Mouse (Mus musculus) MEL (cell line): Measurements from ENCODE around the gene Frmd4b. TPM values are rescaled to one million over a fixed set of nuclear protein-coding genes. Genes with fewer than 3 reads are reported as not detected.

Source experiments
- DNase-seq: peaks from one replicate; pipeline ENCODE4 v3.0.0; 2011; ENCODE audit warnings: low read depth, low spot score
- H3K27ac ChIP-seq: 2 replicates; pipeline ENCODE4 v1.5.1; 2012; ENCODE audit warnings: low read depth, mild to moderate bottlenecking, control low read depth, low read length, moderate library complexity; ENCODE audit not compliant: control insufficient read depth
- H3K27me3 ChIP-seq, 2 experiments: fragments of 150-350 bp in 1 of 2; sonication (generic) in 1 of 2; 2 replicates each; pipeline ENCODE4 v1.6.1; 2012; ENCODE audit warnings: low read length in 2 of 2, mild to moderate bottlenecking in 2 of 2, improper control_type of control experiment in 1 of 2, moderate library complexity in 1 of 2; ENCODE audit not compliant: insufficient read depth in 2 of 2, control insufficient read depth in 1 of 2
- H3K36me3 ChIP-seq, 2 experiments: 2 replicates each; pipeline ENCODE4 v1.6.1; 2012 to 2014; ENCODE audit warnings: low read length in 2 of 2, improper control_type of control experiment in 1 of 2, inconsistent platforms in 1 of 2, mild to moderate bottlenecking in 1 of 2; ENCODE audit not compliant: insufficient read depth in 2 of 2, control insufficient read depth in 1 of 2
- H3K4me1 ChIP-seq, 2 experiments: fragments of 150-350 bp in 1 of 2; sonication (generic) in 1 of 2; 2 replicates each; pipeline ENCODE4 v1.6.1; 2012; ENCODE audit warnings: low read length in 2 of 2, improper control_type of control experiment in 1 of 2, mild to moderate bottlenecking in 1 of 2; ENCODE audit not compliant: insufficient read depth in 2 of 2, control insufficient read depth in 1 of 2
- H3K4me3 ChIP-seq, 2 experiments: fragments of 150-350 bp in 1 of 2; sonication (generic) in 1 of 2; 2 replicates each; pipeline ENCODE4 v1.5.1; 2012; ENCODE audit warnings: low read depth in 2 of 2, low read length in 2 of 2, mild to moderate bottlenecking in 2 of 2, moderate library complexity in 2 of 2, control low read depth in 1 of 2, improper control_type of control experiment in 1 of 2; ENCODE audit not compliant: control insufficient read depth in 1 of 2, insufficient read depth in 1 of 2
- H3K79me2 ChIP-seq: 2 replicates; pipeline ENCODE4 v1.6.1; 2012; ENCODE audit warnings: mild to moderate bottlenecking, low read length, moderate library complexity; ENCODE audit not compliant: control insufficient read depth, poor library complexity, insufficient read depth
- H3K9ac ChIP-seq: 2 replicates; pipeline ENCODE4 v1.6.1; 2012; ENCODE audit warnings: low read depth, mild to moderate bottlenecking, control low read depth, low read length, moderate library complexity; ENCODE audit not compliant: control insufficient read depth, poor library complexity, severe bottlenecking
- H3K9me3 ChIP-seq: fragments of 150-350 bp; sonication (generic); replicated peaks from 2 replicates; pipeline ENCODE4 v1.6.1; 2012; ENCODE audit warnings: mild to moderate bottlenecking, low read length, improper control_type of control experiment, moderate library complexity; ENCODE audit not compliant: insufficient read depth
- CHD2 ChIP-seq: IDR thresholded peaks from 2 replicates; pipeline ENCODE4 v1.6.1; 2011; ENCODE audit warnings: low read length, improper control_type of control experiment
- CTCF ChIP-seq, 3 experiments: IDR thresholded peaks in 2 of 3; conservative IDR thresholded peaks in 1 of 3; 2 replicates each; pipeline ENCODE4 v1.5.1; 2011 to 2012; ENCODE audit warnings: low read length in 3 of 3, low read depth in 2 of 3, mild to moderate bottlenecking in 2 of 3, improper control_type of control experiment in 1 of 3, inconsistent platforms in 1 of 3, mixed read lengths in 1 of 3, moderate library complexity in 1 of 3; ENCODE audit not compliant: control insufficient read depth in 1 of 3, insufficient read depth in 1 of 3, poor library complexity in 1 of 3, severe bottlenecking in 1 of 3
- EP300 ChIP-seq, 2 experiments: IDR thresholded peaks; 2 replicates each; pipeline ENCODE4 v1.6.1; 2011; ENCODE audit warnings: improper control_type of control experiment in 2 of 2, low read length in 2 of 2, low read depth in 1 of 2, mild to moderate bottlenecking in 1 of 2
- GABPA ChIP-seq: IDR thresholded peaks from 2 replicates; pipeline ENCODE4 v1.6.1; 2012; ENCODE audit warnings: low read depth, mild to moderate bottlenecking, inconsistent platforms, low read length, improper control_type of control experiment, moderate library complexity
- HCFC1 ChIP-seq: IDR thresholded peaks from 2 replicates; pipeline ENCODE4 v1.6.1; 2012; ENCODE audit warnings: low read depth, mild to moderate bottlenecking, inconsistent platforms, low read length, improper control_type of control experiment, moderate library complexity
- JUND ChIP-seq: IDR thresholded peaks from 2 replicates; pipeline ENCODE4 v1.6.1; 2011; ENCODE audit warnings: low read depth, mild to moderate bottlenecking, improper control_type of control experiment, low read length
- MAX ChIP-seq: IDR thresholded peaks from 2 replicates; pipeline ENCODE4 v1.6.1; 2011; ENCODE audit warnings: low read length, improper control_type of control experiment
- MAZ ChIP-seq: IDR thresholded peaks from 2 replicates; pipeline ENCODE4 v1.6.1; 2012; ENCODE audit warnings: low read depth, mild to moderate bottlenecking, inconsistent platforms, low read length, improper control_type of control experiment
- MYB ChIP-seq: IDR thresholded peaks from 2 replicates; pipeline ENCODE4 v1.6.1; 2011; ENCODE audit warnings: mild to moderate bottlenecking, low read depth, low read length, improper control_type of control experiment
- NELFE ChIP-seq: IDR thresholded peaks from 2 replicates; pipeline ENCODE4 v1.6.1; 2011; ENCODE audit warnings: low read depth, low read length, improper control_type of control experiment
- POLR2AphosphoS2 ChIP-seq: IDR thresholded peaks from 2 replicates; pipeline ENCODE4 v1.6.1; 2011; ENCODE audit warnings: low read length, improper control_type of control experiment
- POLR2AphosphoS5 ChIP-seq: IDR thresholded peaks from 2 replicates; pipeline ENCODE4 v1.6.1; 2012; ENCODE audit warnings: low read depth, borderline replicate concordance, mild to moderate bottlenecking, inconsistent platforms, low read length, moderate library complexity, mixed read lengths
- TBP ChIP-seq: IDR thresholded peaks from 2 replicates; pipeline ENCODE4 v1.8.0; 2011; ENCODE audit warnings: low read depth, low read length, improper control_type of control experiment
- ZC3H11A ChIP-seq: IDR thresholded peaks from 2 replicates; pipeline ENCODE4 v1.6.1; 2012; ENCODE audit warnings: low read depth, mild to moderate bottlenecking, inconsistent platforms, low read length, improper control_type of control experiment
- ZMIZ1 ChIP-seq: IDR thresholded peaks from 2 replicates; pipeline ENCODE4 v1.6.1; 2012; ENCODE audit warnings: low read depth, mild to moderate bottlenecking, inconsistent platforms, low read length, improper control_type of control experiment, moderate library complexity
- polyA plus RNA-seq, 2 experiments: library from polyadenylated mRNA; stranded (reverse) in 1 of 2; unstranded in 1 of 2; fragments of >175 nt in 1 of 2; fragments of >200 nt in 1 of 2; gene quantifications; 2 replicates each; pipeline versions ENCODE4 v1.2.1 to v1.2.4; 2012; ENCODE audit warnings: low replicate concordance in 2 of 2, low read depth in 1 of 2; ENCODE audit not compliant: insufficient read length in 2 of 2, insufficient read depth in 1 of 2, missing spikeins in 1 of 2
- total RNA-seq: library from RNA; depleted of rRNA; stranded (reverse); fragments of 300-350 nt; gene quantifications from 2 replicates; pipeline ENCODE4 v1.2.3, GENCODE M21; 2012

Gene Frmd4b
- total and polyA plus RNA-seq, 3 experiments: 0.18 TPM; not detected in 2

GRCm38 (mm10) chr6:97589581-97589980, 27.8 kb downstream of the Frmd4b start:
- Histone ChIP-seq H3K27me3 (no peaks in the 10 kb centered on the region), H3K9ac (no peak overlapping the region), H3K9me3 (no peaks in the 10 kb centered on the region)

GRCm38 (mm10) chr6:97589031-97589430, 28.3 kb downstream of the Frmd4b start:
- Histone ChIP-seq H3K27me3 (no peaks in the 10 kb centered on the region), H3K9ac (no peak overlapping the region), H3K79me2 (no peaks in the 10 kb centered on the region), H3K27ac (no peak overlapping the region), H3K36me3 (no peaks in the 10 kb centered on the region), H3K4me3 (no peak overlapping the region), H3K9me3 (no peaks in the 10 kb centered on the region), H3K4me1 (no peaks in the 10 kb centered on the region)
- DNase-seq: no peak
- no peak for TF ChIP-seq ZMIZ1
- no peak for TF ChIP-seq EP300 (IDR thresholded peaks at IDR 0.05; ENCODE audit: low read depth in 1 of 2, low read length in 2 of 2)
- no peak for TF ChIP-seq POLR2AphosphoS5
- no peak for TF ChIP-seq CTCF (IDR thresholded peaks at IDR 0.05 in 2 of 3, conservative IDR thresholded peaks at IDR 0.05 in 1 of 3; ENCODE audit: control insufficient read depth in 1 of 3, insufficient read depth in 1 of 3, low read depth in 2 of 3, low read length in 3 of 3, poor library complexity in 1 of 3, severe bottlenecking in 1 of 3)
- TF ChIP-seq MAX: no peak
- no peak for TF ChIP-seq HCFC1
- TF ChIP-seq GABPA: no peak
- no peak for TF ChIP-seq NELFE
- TF ChIP-seq MAZ: no peak
- no peak for TF ChIP-seq MYB
- TF ChIP-seq CHD2: no peak
- no peak for TF ChIP-seq JUND

More at GRCm38 (mm10) chr6:97589581-97589980, 27.8 kb downstream of the Frmd4b start:
- H3K79me2 ChIP-seq: no peaks in the 10 kb centered on the region
- DNase-seq: no peak
- H3K36me3 ChIP-seq: no peaks in the 10 kb centered on the region
- no peaks in the 10 kb centered on the region for H3K4me1 ChIP-seq
- H3K4me3 ChIP-seq: no peak overlapping the region
- TF ChIP-seq GABPA: no peak
- TF ChIP-seq POLR2AphosphoS2: no peak
- TF ChIP-seq NELFE: no peak
- no peak overlapping the region for H3K27ac ChIP-seq

GRCm38 (mm10) chr6:97586606-97587005, 30.7 kb downstream of the Frmd4b start:
- H3K27ac ChIP-seq: no peak overlapping the region
- no peak for DNase-seq
- TF ChIP-seq TBP: no peak
- TF ChIP-seq EP300 (IDR thresholded peaks at IDR 0.05; ENCODE audit: low read depth in 1 of 2, low read length in 2 of 2): no peak
- TF ChIP-seq ZC3H11A: no peak
- TF ChIP-seq POLR2AphosphoS5: no peak
- H3K79me2 ChIP-seq: no peaks in the 10 kb centered on the region
- no peak overlapping the region for H3K9ac ChIP-seq
- H3K4me1 ChIP-seq: no peaks in the 10 kb centered on the region
- no peaks in the 10 kb centered on the region for H3K36me3 ChIP-seq
- H3K4me3 ChIP-seq: no peak overlapping the region
- H3K9me3 ChIP-seq: no peaks in the 10 kb centered on the region
- H3K27me3 ChIP-seq: no peaks in the 10 kb centered on the region
